In genomic region chr17:48930994-48931393, GRCm38 (mm10) we compare ENCODE assay signal across 9 mouse cellular contexts. TPM values are rescaled to one million over a fixed set of nuclear protein-coding genes. Genes with fewer than 3 reads are reported as not detected.
A peak's percentile ranks its signal among the peaks of the same experiment; 100 is the strongest.
DNase-seq lines count a peak whose midpoint lies in the region; ATAC-seq and TF ChIP-seq lines count a peak whose summit lies in the region.
"Had no signal": no experiment of that assay in that cellular context is flagged by ENCODE, and none has a peak within 500 bp of the region (broad histone marks: within the 10 kb centered on the region; RNA-seq: fewer than 3 reads in every experiment).

No protein-coding gene starts in this region.

- H3K9me3 ChIP-seq in kidney, postnatal 0 days (replicated peaks; ENCODE audit: low read length): no peaks in the 10 kb centered on the region
- H3K9me3 ChIP-seq in hindbrain, embryonic 14.5 days (ENCODE audit: control insufficient read depth, low read length): no peaks in the 10 kb centered on the region
- no peaks in the 10 kb centered on the region for H3K9me3 ChIP-seq in midbrain, embryonic 16.5 days (replicated peaks; ENCODE audit: control insufficient read depth, low read length, poor library complexity, severe bottlenecking)

- no peak for ATAC-seq in kidney, postnatal 0 days (replicated peaks; ENCODE audit: low FRiP score, low read depth)
- no peak for ATAC-seq in hindbrain, embryonic 14.5 days (ENCODE audit: low FRiP score)
- peak; percentile 36 for ATAC-seq in midbrain, embryonic 16.5 days

- H3K4me3 ChIP-seq in kidney, postnatal 0 days (replicated peaks; ENCODE audit: low read depth, low read length): no peak overlapping the region
- H3K4me3 ChIP-seq in cortical plate, adult 2 months (ENCODE audit: insufficient read depth, low read length): peak overlapping the region; percentile 64; the same call in 1 of the 2 replicates
- no peak overlapping the region for H3K4me3 ChIP-seq in hindbrain, embryonic 14.5 days (replicated peaks; ENCODE audit: low read length)
- peak overlapping the region; percentile 68; the same call in 1 of the 2 replicates for H3K4me3 ChIP-seq in midbrain, embryonic 16.5 days (ENCODE audit: low read depth, low read length)

- no peaks in the 10 kb centered on the region for H3K36me3 ChIP-seq in kidney, postnatal 0 days (ENCODE audit: insufficient read depth, low read length)
- no peaks in the 10 kb centered on the region for H3K36me3 ChIP-seq in hindbrain, embryonic 14.5 days (replicated peaks; ENCODE audit: control insufficient read depth, insufficient read depth)
- H3K36me3 ChIP-seq in midbrain, embryonic 16.5 days (ENCODE audit: control insufficient read depth, insufficient read depth, low read length): no peaks in the 10 kb centered on the region

- no peak for TF ChIP-seq POLR2A in cortical plate, adult 2 months (IDR thresholded peaks at IDR 0.05; ENCODE audit: extremely low read depth, insufficient read depth, low read length)

- peak overlapping the region; percentile 90; the same call in 1 of the 2 replicates for H3K4me2 ChIP-seq in kidney, postnatal 0 days (ENCODE audit: low read length)
- H3K4me2 ChIP-seq in hindbrain, embryonic 14.5 days (replicated peaks): peak overlapping the region; percentile 70
- peak overlapping the region; percentile 72 for H3K4me2 ChIP-seq in midbrain, embryonic 16.5 days (ENCODE audit: low read length)

- H3K4me1 ChIP-seq in kidney, postnatal 0 days (replicated peaks; ENCODE audit: insufficient read depth, low read length): peaks cover 11% of the 10 kb centered on the region; the same call in 1 of the 2 replicates
- H3K4me1 ChIP-seq in cortical plate, adult 2 months (ENCODE audit: control insufficient read depth, insufficient read depth, low read length): peaks cover under 1% of the 10 kb centered on the region; the same call in 1 of the 2 replicates
- H3K4me1 ChIP-seq in hindbrain, embryonic 14.5 days (replicated peaks; ENCODE audit: control insufficient read depth, insufficient read depth, low read length): peaks cover 19% of the 10 kb centered on the region; the same call in 1 of the 2 replicates
- peaks cover 22% of the 10 kb centered on the region for H3K4me1 ChIP-seq in midbrain, embryonic 16.5 days (ENCODE audit: control insufficient read depth, insufficient read depth, low read length)

- no peak overlapping the region for H3K9ac ChIP-seq in kidney, postnatal 0 days (ENCODE audit: low read depth, low read length)
- H3K9ac ChIP-seq in hindbrain, embryonic 14.5 days: no peak overlapping the region
- H3K9ac ChIP-seq in midbrain, embryonic 16.5 days (ENCODE audit: low read depth, low read length): no peak overlapping the region

- H3K27ac ChIP-seq in kidney, postnatal 0 days: no peak overlapping the region
- no peak overlapping the region for H3K27ac ChIP-seq in cortical plate, adult 2 months (ENCODE audit: insufficient read depth, low read length)
- H3K27ac ChIP-seq in hindbrain, embryonic 14.5 days: no peak overlapping the region
- peak overlapping the region; percentile 83 for H3K27ac ChIP-seq in midbrain, embryonic 16.5 days (ENCODE audit: low read length)

- no peak; the same call in 1 of the 2 replicates for TF ChIP-seq CTCF in kidney, postnatal 0 days (IDR thresholded peaks at IDR 0.05; ENCODE audit: low read depth)
- peak; percentile 43 for TF ChIP-seq CTCF in cortical plate, adult 2 months (IDR thresholded peaks at IDR 0.05; ENCODE audit: extremely low read depth, insufficient read depth, low read length)

- peaks cover 11% of the 10 kb centered on the region; the same call in 1 of the 2 replicates for H3K27me3 ChIP-seq in kidney, postnatal 0 days (ENCODE audit: insufficient read depth, low read length)
- H3K27me3 ChIP-seq in hindbrain, embryonic 14.5 days (ENCODE audit: control insufficient read depth, insufficient read depth, low read length): 0 out of 2 replicates have a peak, but pooled peaks cover 4% of the 10 kb centered on the region
- no peaks in the 10 kb centered on the region for H3K27me3 ChIP-seq in midbrain, embryonic 16.5 days (ENCODE audit: control insufficient read depth, insufficient read depth, low read depth, low read length)

- DNase-seq in kidney, postnatal 0 days (ENCODE audit: low spot score): no peak
- DNase-seq in kidney, postnatal 10 days: no peak
- no peak for DNase-seq in hindbrain, embryonic 14.5 days (ENCODE audit: low spot score)
- no peak for DNase-seq in testis, postnatal 14 days (ENCODE audit: low spot score)
- no peak for DNase-seq in urinary bladder, postnatal 36 days (ENCODE audit: low spot score in 2 of 2)
- DNase-seq: adrenal gland, adult 8-10 months had no signal

- 48% methylated on average over 10 of the region's 10 CpGs for WGBS in kidney, postnatal 0 days
- 62% methylated on average over 10 of the region's 10 CpGs for WGBS in hindbrain, embryonic 14.5 days
- 58% methylated on average over 10 of the region's 10 CpGs for WGBS in midbrain, embryonic 16.5 days

RNA-seq across cellular contexts. Expression of gene Lrfn2, which starts 1.2 kb away (rescaled TPM):
- polyA plus RNA-seq in kidney, postnatal 0 days (2015; fragmentation: Nextera tagmentation; extraction: Ambion mirVana): 0.97 and 1.1 TPM in 2 replicates
- polyA plus RNA-seq in cortical plate, adult 2 months (2012; rRNA removed): 13.2 and 13.4 TPM in 2 replicates
- polyA plus RNA-seq in hindbrain, embryonic 14.5 days (2014; fragmentation: Nextera tagmentation; extraction: Ambion mirVana): 7.9 and 8.3 TPM in 2 replicates
- 13.3 and 14.7 TPM in 2 replicates for polyA plus RNA-seq in midbrain, embryonic 16.5 days (2015; fragmentation: Nextera tagmentation; extraction: Ambion mirVana)
- polyA plus RNA-seq: liver, adult 2 months had no signal

Comparison
In these comparisons a context has a peak if more than half of its experiments do, and no peak if none do; other contexts are left out.
1. H3K4me3 ChIP-seq: peak in cortical plate, adult 2 months (single experiment) and midbrain, embryonic 16.5 days (single experiment); none in kidney, postnatal 0 days (single experiment) and hindbrain, embryonic 14.5 days (single experiment).
2. Peak in every context shown above with its lines, with median percentiles within 50 percentile points of each other: H3K4me2 ChIP-seq.